Mouse (Mus musculus) ZHBTc4 (cell line): Measurements from ENCODE around the gene Igsf23.

Source experiments
- DNase-seq: peaks from one replicate; pipeline ENCODE4 v3.0.0-alpha.2; 2011; ENCODE audit warnings: low read depth, low spot score

Gene Igsf23

DNA sequence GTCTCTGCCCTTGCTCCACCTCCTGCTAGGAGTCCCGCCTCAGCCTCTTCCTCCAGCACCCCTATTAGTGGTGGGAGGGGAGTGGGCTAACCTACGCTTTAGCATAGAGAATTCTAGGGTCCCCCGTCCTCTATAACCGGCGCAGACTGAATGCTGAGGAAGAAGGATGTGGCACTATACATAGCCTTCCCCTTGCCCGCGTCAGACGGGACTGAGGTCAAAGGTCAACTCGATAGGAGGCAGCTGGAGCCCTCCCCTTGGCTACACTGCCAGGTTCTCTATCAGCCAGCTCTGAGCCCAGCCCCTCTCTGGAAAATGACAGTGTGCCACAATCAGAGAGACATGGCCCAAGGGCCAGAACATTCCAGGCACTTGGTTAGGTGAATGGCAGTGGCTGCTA, at the start of gene Igsf23:
TSS of gene Igsf23 (minus strand) at position 168 of the 400 bp plus-strand sequence.
- peak; percentile 46 for DNase-seq

DNA sequence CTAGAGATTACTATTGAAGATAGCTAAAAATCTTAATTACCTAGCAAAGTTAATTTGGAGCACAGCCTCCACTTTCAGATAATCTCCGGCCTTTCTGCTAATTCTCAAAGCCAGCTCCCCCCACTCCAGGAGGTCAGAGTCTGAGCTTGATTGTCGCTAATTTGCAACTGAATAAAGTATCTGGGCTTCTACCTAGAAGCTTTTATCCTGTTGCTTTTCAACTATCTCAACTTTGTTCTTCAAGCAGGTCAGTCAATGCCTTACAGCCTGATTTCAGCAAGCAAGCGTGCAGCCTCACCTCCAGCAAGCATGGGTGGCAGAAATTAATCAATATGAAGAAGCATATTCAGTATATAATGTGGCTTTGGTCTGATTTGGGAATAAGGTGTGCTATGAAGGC, 46.2 kb upstream of the Igsf23 start:
- peak; percentile 65 for DNase-seq

DNA sequence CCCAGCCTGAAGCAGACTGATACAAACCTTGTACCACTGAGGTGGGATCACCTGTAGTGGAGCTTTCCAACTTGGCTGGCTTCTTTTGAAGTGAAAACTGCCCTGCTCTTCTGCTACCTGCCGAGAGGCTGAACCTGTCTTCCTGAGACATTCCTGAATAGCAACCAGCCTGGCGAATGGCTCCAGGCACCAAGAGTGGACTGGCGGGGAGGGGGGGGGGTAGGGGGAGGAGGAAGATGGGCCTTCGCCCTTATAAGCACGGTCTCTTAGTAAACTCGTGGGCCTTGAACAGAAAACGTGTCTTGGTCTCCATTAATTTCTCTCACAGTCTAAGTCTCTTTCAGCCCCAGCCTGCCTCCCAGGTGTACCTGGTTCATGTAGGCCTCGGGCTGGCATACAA, 40.6 kb upstream of the Igsf23 start, which contains the start of gene Nlrp9b:
TSS of gene Nlrp9b (plus strand) at position 301 of the 400 bp plus-strand sequence.
- peak; percentile 31 for DNase-seq

DNA sequence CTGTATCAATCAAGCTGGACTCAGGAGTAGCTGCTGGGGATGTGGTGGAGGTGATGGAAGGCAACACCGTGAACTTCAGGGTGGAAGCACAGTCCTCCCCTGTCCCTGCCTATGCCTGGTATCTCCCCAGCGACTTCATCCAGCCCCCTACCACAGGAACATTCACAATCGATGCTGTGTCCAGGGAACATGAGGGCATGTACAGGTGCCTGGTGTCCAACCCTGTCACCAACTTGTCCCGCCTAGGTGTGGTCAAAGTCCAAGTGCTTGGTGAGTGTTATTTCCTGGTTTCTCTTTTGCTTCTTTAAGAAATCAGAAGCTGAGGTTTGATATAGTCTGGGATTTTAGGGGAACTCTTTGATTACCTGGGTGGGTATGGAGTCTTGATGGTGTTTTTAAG, 21.0 kb upstream of the Igsf23 start:
- DNase-seq: no peak

DNA sequence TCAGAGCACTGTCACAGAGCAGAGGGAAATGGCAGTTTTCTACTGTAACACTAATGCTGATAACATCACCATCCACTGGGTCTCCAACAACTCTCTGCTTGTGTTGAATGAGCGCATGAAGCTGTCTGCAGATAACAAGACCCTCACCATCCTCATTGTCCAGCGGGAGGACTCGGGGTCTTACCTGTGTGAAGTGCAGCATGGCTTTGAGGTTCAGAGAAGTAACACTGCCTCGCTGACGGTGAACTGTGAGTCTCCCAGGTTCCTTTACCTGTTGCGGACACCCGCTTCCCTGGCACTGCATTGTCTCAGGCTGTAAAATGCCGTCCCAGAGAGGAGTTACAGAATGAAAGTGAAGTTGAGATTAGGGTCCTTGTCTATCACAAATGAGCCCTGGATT, 19.6 kb upstream of the Igsf23 start:
- no peak for DNase-seq

DNA sequence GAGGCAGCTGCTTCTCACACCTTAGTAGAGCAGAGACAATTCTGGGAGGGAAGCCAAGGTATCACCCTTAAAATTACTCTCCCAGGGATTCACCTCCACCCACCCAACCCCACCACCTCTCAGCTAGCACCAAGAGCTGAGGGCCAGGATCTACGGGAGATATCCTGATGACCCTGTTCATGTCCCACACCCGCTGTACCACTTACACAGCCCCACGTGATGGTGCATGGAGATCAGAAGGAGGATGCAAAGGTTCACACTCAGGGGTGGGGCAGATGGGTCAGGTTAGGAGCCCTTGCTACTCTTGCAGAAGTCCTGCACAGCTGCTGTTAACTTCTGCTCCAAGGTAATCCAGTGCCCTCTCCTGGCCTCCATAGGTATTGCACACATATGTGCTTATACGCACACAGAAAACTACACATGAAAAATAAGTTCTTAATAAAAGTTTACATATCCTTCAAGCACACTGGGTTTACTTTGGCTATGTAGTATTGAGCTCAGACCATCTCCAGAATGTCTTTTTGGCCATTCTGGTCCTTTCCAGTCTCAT, 19.1 kb upstream of the Igsf23 start:
- peak; percentile 85 for DNase-seq

DNA sequence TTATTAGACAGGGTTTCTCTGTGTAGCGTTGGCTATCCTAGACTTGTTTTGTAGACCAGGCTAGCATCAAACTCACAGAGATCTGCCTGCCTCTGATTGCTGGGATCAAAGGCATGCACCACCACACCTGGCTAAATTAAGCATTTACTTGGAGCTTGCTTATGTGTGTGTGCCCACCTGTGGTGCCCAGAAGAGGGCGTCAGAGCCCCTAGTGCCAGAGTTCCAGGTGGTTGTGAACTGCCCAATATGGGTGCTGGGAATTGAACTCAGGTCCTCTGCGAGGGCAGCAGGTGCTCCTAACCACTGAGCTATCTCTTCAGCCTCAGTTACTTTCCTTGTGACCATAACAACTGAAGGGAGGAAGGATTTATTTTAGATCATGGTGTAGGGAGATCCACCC, 18.6 kb upstream of the Igsf23 start:
- DNase-seq: no peak

DNA sequence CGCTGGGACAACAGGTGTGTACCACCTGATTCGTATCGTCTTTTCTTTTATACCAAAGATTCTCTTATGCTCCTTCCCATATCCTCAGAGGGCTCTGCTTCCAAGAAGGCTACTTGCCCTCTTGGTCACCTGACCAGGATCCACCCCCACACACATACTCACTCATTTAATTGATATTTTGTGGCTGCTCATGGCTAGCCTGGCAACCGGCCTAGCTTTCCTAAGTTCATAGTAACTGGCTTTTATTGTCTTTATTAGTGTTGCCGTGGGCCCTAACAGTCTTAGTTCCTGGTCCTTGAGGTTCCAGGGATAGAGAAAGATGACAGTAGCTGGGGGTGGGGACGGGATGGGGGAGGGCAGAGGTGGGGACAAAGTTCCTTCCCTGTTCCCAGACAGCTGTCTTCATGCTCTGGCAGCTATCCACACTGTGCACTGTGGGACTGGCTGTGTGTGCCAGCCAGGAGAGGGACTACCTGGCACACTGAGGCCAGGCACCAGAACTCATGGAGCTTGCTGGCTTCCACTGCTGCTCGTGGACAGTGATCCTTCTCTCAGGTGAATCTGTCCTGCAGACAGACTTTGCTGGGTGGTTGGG, 14.5 kb upstream of the Igsf23 start, which contains the start of gene Ceacam20:
TSS of gene Ceacam20 (plus strand) at position 428 of the 595 bp plus-strand sequence.
- DNase-seq: no peak

DNA sequence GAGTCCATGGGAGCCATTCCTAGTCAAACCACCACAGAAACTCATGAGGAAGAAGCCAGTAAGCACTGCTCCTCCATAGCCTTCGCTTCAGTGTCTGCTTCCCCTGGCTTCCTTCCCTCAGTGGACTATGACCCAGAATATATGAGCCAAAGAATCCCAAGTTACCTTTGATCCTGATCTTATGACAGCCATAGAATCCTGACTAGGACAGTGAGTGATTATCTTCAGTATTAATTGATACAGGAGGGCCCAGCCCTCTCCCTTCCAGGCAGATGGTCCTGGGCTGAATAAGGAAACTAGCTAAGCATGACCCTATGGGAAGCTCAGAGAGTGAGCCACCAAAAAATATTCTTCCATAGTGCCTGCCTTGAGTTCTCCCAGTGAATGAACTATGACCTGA, 11.9 kb upstream of the Igsf23 start:
- no peak for DNase-seq

DNA sequence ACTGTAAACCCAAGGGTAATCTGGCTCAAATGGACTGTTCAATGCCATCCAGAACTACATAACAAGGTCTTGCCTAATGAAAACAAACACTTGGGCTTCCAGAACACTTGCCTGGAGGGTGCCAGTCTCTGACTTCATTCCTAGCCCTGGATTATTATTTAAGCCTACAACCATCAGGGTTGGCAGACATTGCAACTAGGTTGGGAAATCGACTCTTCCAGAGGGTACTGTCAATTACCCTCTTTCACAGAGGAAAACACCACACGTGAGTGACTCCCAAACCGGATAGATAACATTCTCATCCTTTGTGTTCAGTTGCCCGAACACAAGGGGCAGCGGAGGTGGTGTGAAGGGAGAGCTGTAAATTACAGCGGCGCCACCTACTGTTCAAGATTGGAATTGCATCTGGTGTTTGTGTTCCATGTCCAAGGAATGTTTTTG, 5.8 kb upstream of the Igsf23 start:
- peak; percentile 89 for DNase-seq

DNA sequence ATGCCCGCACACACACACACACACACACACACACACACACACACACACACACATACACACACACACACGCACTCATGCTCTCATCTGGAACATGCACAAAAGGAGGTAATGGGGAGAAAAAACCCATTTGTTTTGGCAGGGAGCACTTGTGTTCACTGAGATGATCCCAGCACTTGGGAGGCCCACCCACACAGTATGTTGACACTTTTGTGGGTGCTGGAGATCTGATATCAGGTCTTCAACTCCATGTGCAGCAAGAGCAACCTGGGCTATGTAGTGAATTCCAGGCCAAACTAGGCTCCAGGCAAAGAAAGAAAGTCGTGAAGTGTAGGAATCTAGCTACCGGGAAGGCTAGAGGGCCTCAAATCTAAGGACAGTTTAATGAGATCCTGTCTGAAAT, 5.3 kb upstream of the Igsf23 start:
- no peak for DNase-seq

DNA sequence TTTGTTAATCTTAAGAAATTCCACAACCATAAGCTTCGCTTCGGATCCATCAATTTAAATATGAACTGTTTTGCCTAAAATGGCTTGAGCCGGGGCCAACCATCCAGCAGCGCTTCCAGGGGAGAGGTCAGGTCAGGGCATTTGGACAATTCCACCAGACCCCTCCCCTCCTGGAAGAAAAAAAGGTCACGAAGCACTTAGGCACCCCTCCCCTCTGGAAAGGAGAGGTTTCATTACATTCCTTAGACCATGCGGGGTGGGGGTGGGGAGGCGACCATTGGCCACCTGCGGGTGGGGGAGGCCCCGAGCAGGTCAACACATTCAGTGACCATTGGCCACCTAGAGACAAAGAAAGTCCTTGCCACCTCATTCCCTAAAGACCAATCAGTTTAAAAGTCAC, 2.5 kb upstream of the Igsf23 start:
- peak; percentile 29 for DNase-seq

DNA sequence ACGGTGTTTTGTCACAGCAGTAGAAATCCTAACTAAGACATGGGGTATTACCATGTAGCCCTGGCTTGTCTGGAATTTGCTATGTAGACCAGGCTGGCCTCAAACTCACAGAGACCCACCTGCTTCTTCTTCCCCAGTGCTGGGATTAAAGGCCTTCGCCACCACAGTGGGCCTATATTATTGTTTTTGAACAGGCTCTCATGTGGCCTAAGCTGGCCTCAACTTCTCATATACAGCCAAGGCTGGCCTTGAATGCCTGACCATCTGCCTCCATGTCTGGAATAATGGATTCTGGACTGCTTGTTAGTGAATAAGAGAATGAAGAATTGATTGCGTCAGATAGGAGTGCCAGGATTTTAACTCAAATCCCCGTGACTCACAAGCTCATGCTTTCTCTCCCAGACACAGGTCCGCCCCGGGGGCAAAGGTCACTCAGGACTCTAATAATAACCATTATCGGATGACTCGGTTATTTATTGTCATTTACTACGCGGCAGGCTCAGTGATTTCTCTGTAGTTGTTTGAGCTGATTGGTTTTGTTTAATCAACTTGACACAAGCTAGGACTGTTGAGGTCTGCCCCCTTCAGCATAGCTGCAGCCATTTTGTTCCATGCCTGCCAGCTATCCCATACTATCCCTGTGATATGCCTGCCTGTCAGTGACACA, 1.9 kb upstream of the Igsf23 start:
- DNase-seq: no peak

DNA sequence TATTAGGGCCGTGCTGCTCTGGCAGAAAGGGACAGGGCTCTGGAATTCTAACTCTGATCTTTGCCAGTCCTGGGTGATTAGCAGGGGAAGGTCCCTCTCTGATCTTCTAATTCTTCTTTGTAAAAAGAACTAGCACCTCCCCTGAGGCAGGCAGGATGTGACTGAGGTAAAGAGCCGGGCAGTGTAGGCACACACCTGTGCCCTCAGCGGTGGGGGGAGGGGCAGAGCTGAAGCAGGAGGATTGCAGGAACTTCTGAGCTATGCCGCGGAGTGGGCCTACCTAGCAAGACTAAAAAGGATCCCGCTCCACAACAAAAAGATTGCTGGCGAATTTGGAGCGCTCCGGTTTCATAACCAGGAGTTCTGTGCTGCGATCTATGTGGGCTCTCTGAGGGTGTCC, 560 bp downstream of the Igsf23 start:
- peak; percentile 31 for DNase-seq

DNA sequence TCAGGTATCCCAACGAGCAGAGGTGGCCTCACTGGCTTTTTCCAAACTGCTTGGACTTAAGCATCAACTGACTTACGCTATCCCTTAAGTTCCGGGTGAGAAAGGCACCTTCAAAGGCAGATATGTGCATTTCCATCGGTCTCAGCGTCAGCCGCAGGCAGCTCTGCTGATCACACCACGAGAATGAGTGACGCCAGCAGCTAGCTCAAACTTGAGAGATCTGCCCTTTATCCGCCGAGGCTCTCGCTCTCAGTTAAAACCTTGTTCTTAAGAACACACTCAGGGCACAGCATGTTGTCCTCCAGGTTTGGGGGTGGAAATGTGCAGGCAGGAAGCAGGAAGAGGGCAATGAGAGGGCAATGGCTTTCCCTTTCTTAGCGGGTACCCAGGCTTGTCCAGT, 1.6 kb downstream of the Igsf23 start:
- no peak for DNase-seq

DNA sequence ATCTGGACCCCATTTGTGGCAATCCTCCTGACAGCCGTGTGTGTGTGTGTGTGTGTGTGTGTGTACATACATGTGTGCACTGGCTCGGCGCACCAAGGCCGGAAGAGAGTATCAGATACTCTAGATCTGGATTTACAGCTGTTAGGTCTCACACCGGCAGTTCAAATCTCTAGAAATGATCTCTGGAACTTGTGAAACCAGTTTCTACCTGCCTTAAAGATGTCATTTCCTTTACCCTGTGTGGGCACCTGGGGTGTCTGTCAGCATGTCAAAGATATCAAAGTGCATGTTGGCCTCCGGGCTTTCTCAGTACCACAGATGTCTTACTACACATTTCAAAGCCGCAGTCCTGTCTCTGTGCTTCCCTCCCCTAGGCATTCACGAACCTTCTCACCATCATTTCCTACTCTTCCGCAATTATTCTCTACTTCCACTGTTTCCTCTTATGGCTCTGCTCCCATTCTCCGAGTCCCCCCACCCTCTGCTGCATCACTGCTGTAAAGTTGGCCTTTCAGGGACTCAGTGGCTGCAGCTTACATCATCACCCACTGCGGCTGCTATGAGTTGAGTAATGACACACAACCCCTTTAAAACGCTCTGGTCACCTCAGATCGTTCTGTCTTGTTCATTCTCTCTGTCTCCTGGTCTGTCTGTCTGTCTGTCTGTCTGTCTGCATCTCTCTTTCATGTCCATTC, 4.6 kb downstream of the Igsf23 start:
- DNase-seq: no peak

DNA sequence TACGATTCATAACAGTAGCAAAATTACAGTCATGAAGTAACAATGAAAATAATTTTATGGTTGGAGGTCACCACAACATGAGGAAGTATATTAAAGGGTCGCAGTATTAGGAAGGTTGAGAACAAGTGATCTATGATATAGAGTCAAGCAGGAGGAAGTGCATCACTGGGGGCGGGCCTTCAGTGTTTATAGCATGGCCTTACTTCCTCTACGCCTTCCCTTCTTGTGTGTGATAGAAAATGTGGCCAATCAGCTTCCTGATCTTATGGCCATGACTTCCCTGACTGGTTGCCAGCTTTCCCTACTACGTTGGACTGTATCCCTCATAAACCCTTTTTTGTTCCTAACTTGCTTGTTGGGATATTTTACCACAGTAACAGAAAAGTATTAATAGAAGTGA, 5.4 kb downstream of the Igsf23 start:
- DNase-seq: no peak

DNA sequence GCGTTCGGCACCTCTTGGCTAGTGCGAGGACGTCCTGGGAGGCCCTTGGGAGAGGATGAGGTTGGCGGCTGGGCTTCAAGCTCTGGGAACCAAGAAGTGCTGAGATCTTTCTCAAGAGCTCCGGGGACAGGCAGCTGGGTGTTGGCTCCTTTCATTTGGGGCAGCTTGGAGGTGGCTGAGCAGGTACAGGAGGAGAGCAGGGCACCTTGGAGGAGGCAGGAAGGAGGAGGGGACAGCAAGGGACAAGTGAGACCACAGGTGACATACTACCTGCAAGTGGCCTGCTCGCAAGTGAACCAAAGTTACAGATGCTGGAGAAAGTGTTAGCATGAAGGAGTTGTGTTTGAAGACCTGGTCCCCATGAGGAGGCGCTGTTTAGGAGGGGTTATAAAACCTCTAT, 5.8 kb downstream of the Igsf23 start:
- no peak for DNase-seq

DNA sequence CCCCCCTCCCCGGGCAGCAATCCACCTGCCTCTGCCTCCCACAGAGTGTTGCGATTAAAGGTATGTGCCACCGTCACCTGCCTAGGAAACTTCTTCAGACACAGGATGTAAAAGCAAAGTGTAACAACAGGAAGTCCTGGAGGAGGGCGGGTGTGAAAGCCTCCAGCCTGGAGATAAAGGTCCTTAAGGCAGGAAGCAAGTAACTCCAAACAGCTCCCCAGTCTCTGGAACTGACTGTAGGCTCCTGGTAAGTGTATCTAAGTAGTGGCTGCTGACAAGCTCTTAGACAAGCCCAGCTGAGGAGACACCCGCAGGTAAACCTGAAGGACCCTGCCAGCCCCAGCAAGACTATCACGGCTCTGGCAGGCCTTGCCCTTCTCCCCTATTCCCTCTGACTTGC, 10.3 kb downstream of the Igsf23 start:
- DNase-seq: no peak

DNA sequence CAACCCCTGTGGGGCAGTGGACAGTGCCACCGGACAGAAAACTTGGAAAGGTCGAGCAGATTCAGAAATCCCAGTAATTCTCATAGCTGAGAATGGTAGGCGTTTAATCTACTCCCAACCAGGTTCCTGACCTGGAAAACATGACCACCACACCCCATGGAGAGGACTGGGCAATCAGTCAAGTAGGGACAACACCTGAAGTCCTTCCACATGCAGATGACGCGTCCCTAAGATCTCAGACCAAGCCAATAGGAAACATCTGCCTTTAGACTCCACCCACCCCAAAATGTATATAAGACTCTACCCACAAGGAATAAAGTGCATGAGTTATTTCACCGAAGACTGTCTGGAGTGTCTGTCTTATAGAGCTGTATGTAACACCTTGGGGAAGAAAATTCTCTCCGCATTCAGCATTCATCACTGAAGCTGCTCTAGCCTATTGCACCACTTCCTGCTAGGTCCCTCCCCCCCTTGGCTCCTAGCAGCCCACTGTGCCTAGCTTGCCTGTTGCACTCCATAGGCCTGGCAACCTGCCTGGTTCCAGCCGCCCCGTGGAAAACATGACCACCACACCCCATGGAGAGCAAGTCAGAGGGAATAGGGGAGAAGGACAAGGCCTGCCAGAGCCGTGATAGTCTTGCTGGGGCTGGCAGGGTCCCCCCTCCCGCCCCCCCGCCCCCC, 10.9 kb downstream of the Igsf23 start:
- DNase-seq: no peak

DNA sequence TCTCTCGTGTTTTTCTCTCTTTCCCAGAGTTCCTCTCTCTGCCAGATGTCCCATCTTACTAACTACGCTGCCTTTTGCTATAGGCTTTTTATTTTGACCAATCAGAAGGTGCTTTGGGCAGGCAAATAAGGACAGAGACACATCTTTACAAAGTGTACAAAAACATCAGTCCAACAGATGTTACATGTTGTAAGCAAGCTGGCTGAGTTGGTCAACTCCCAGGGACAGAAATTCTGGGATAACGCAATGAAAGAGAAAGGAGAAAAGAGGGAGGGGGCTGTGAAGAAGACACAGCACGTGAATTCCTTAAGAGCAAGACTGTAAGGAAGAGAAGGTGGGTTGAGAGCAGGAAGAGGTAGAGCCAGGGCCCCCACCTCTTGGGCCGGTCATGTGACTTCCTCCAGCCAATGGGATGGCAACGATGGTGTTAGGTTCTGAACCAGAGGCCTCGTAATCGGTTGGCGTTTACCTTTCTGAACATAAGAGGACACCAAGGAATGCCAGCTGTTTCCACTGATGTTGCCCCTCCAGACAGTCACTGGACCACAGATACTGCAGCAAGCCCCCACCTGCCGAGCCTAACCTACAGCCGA, 13.2 kb downstream of the Igsf23 start:
- peak; percentile 84 for DNase-seq

DNA sequence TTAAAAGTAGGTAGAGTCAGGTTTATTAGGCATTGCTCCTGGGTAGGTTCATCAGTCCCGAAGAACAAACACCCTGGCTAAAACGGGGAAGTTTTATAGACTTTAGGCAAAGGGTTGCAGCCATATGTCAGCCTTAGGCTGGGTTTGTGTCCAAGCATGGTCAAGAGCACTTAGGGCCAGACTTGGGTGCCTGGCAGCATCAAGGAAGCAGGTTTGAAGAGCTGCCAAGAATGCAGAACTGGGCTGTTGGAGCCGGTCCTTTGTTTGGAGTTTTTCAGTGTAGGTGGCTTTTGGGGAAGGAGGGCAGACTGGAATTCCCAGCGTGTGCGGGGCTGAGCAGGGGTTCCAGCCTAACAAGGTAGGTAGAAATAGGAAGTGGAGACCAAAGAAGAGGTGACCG, 14.6 kb downstream of the Igsf23 start:
- peak; percentile 49 for DNase-seq
